Mouse (Mus musculus): ENCODE data around the gene 4930452B06Rik.

GRCm38 (mm10) chr14:8403310-8403709, 262.7 kb downstream of the 4930452B06Rik start:
- no peak for TF ChIP-seq POLR2A (IDR thresholded peaks at IDR 0.05; ENCODE audit: insufficient read depth, low read depth, low read length)
- no peak for TF ChIP-seq CTCF (IDR thresholded peaks at IDR 0.05)
- TF ChIP-seq EP300 (IDR thresholded peaks at IDR 0.05; ENCODE audit: insufficient read depth, low read depth, low read length) = no peak

Measured in heart, adult 2 months (tissue).